Mouse (Mus musculus): ENCODE results near the gene Lrrfip1. TPM values are rescaled to one million over a fixed set of nuclear protein-coding genes. Genes with fewer than 3 reads are reported as not detected.

The Lrrfip1 gene
- polyA plus RNA-seq, 1 experiment: 38.1 TPM

GRCm38 (mm10) chr1:91067716-91068115 is 69.2 kb downstream of the Lrrfip1 start:
- Histone ChIP-seq H3K4me1 (ENCODE audit: control insufficient read depth, insufficient read depth, low read length) (peaks cover 32% of the 10 kb centered on the region), H3K4me3 (replicated peaks; ENCODE audit: extremely low read depth, low read depth, low read length) (no peak overlapping the region)
- TF ChIP-seq POLR2A (IDR thresholded peaks at IDR 0.05; ENCODE audit: borderline replicate concordance, extremely low read depth, low read depth, low read length) (no peak), CTCF (IDR thresholded peaks at IDR 0.05; ENCODE audit: insufficient read depth, low read length) (no peak)
- no peak for DNase-seq
- 60% methylated on average over 6 of the region's 6 CpGs for WGBS

GRCm38 (mm10) chr1:91069575-91069974 is 71.0 kb downstream of the Lrrfip1 start:
- 82% methylated on average over 6 of the region's 6 CpGs for WGBS
- TF ChIP-seq POLR2A (IDR thresholded peaks at IDR 0.05; ENCODE audit: borderline replicate concordance, extremely low read depth, low read depth, low read length): no peak
- TF ChIP-seq CTCF (IDR thresholded peaks at IDR 0.05; ENCODE audit: insufficient read depth, low read length): no peak
- DNase-seq: no peak
- Histone ChIP-seq H3K4me3 (replicated peaks; ENCODE audit: extremely low read depth, low read depth, low read length) (no peak overlapping the region), H3K4me1 (ENCODE audit: control insufficient read depth, insufficient read depth, low read length) (peaks cover 25% of the 10 kb centered on the region)

- DNase-seq: no peak
- Histone ChIP-seq H3K4me3 (replicated peaks; ENCODE audit: extremely low read depth, low read depth, low read length) (no peak overlapping the region), H3K4me1 (ENCODE audit: control insufficient read depth, insufficient read depth, low read length) (peaks cover 18% of the 10 kb centered on the region)
- TF ChIP-seq POLR2A (IDR thresholded peaks at IDR 0.05; ENCODE audit: borderline replicate concordance, extremely low read depth, low read depth, low read length) (no peak), CTCF (IDR thresholded peaks at IDR 0.05; ENCODE audit: insufficient read depth, low read length) (no peak)
- 90% methylated on average over 8 of the region's 8 CpGs for WGBS
Measured at GRCm38 (mm10) chr1:91070547-91070946, 72.0 kb downstream of the Lrrfip1 start.

- 78% methylated on average over 10 of the region's 10 CpGs for WGBS
Measured at GRCm38 (mm10) chr1:91071671-91072290, 73.2 kb downstream of the Lrrfip1 start.

GRCm38 (mm10) chr1:91076946-91077345 is 78.4 kb downstream of the Lrrfip1 start:
- TF ChIP-seq POLR2A (IDR thresholded peaks at IDR 0.05; ENCODE audit: borderline replicate concordance, extremely low read depth, low read depth, low read length): no peak
- no peak for TF ChIP-seq CTCF (IDR thresholded peaks at IDR 0.05; ENCODE audit: insufficient read depth, low read length)

More at GRCm38 (mm10) chr1:91071671-91072290, 73.2 kb downstream of the Lrrfip1 start:
- TF ChIP-seq CTCF (IDR thresholded peaks at IDR 0.05; ENCODE audit: insufficient read depth, low read length) (no peak), POLR2A (IDR thresholded peaks at IDR 0.05; ENCODE audit: borderline replicate concordance, extremely low read depth, low read depth, low read length) (no peak)
- Histone ChIP-seq H3K4me3 (replicated peaks; ENCODE audit: extremely low read depth, low read depth, low read length) (no peak overlapping the region), H3K4me1 (ENCODE audit: control insufficient read depth, insufficient read depth, low read length) (peaks cover 11% of the 10 kb centered on the region)
- DNase-seq: no peak

GRCm38 (mm10) chr1:91077456-91077855 is 78.9 kb downstream of the Lrrfip1 start:
- WGBS: 79% methylated on average over 9 of the region's 9 CpGs
- Histone ChIP-seq H3K4me1 (ENCODE audit: control insufficient read depth, insufficient read depth, low read length) (peaks cover 18% of the 10 kb centered on the region), H3K4me3 (replicated peaks; ENCODE audit: extremely low read depth, low read depth, low read length) (no peak overlapping the region)
- no peak for DNase-seq
- TF ChIP-seq POLR2A (IDR thresholded peaks at IDR 0.05; ENCODE audit: borderline replicate concordance, extremely low read depth, low read depth, low read length): no peak
- TF ChIP-seq CTCF (IDR thresholded peaks at IDR 0.05; ENCODE audit: insufficient read depth, low read length): no peak

More at GRCm38 (mm10) chr1:91076946-91077345, 78.4 kb downstream of the Lrrfip1 start:
- no peak overlapping the region for H3K4me3 ChIP-seq (replicated peaks; ENCODE audit: extremely low read depth, low read depth, low read length)
- WGBS: 76% methylated on average over 8 of the region's 8 CpGs
- no peak for DNase-seq
- H3K4me1 ChIP-seq (ENCODE audit: control insufficient read depth, insufficient read depth, low read length): peaks cover 18% of the 10 kb centered on the region

- H3K4me3 ChIP-seq (replicated peaks; ENCODE audit: extremely low read depth, low read depth, low read length): no peak overlapping the region
- H3K4me1 ChIP-seq (ENCODE audit: control insufficient read depth, insufficient read depth, low read length): peaks cover 18% of the 10 kb centered on the region
- 66% methylated on average over 8 of the region's 8 CpGs for WGBS
- no peak for DNase-seq
- TF ChIP-seq CTCF (IDR thresholded peaks at IDR 0.05; ENCODE audit: insufficient read depth, low read length): no peak
- no peak for TF ChIP-seq POLR2A (IDR thresholded peaks at IDR 0.05; ENCODE audit: borderline replicate concordance, extremely low read depth, low read depth, low read length)
Measured at GRCm38 (mm10) chr1:91077980-91078379, 79.4 kb downstream of the Lrrfip1 start.

- TF ChIP-seq POLR2A (IDR thresholded peaks at IDR 0.05; ENCODE audit: borderline replicate concordance, extremely low read depth, low read depth, low read length): no peak
- WGBS: 74% methylated on average over 10 of the region's 10 CpGs
Measured at GRCm38 (mm10) chr1:91079740-91080422, 81.3 kb downstream of the Lrrfip1 start.

GRCm38 (mm10) chr1:91080423-91080749 is 81.8 kb downstream of the Lrrfip1 start:
- DNase-seq: no peak
- peaks cover 16% of the 10 kb centered on the region for H3K4me1 ChIP-seq (ENCODE audit: control insufficient read depth, insufficient read depth, low read length)
- TF ChIP-seq CTCF (IDR thresholded peaks at IDR 0.05; ENCODE audit: insufficient read depth, low read length) (peak; percentile 55), POLR2A (IDR thresholded peaks at IDR 0.05; ENCODE audit: borderline replicate concordance, extremely low read depth, low read depth, low read length) (no peak)
- WGBS: 44% methylated on average over 7 of the region's 7 CpGs
- H3K4me3 ChIP-seq (replicated peaks; ENCODE audit: extremely low read depth, low read depth, low read length): no peak overlapping the region

More at GRCm38 (mm10) chr1:91079740-91080422, 81.3 kb downstream of the Lrrfip1 start:
- Histone ChIP-seq H3K4me1 (ENCODE audit: control insufficient read depth, insufficient read depth, low read length) (peaks cover 14% of the 10 kb centered on the region), H3K4me3 (replicated peaks; ENCODE audit: extremely low read depth, low read depth, low read length) (no peak overlapping the region)
- DNase-seq: no peak

GRCm38 (mm10) chr1:91084374-91084773 is 85.8 kb downstream of the Lrrfip1 start:
- no peak for DNase-seq

More at GRCm38 (mm10) chr1:91084374-91084773, 85.8 kb downstream of the Lrrfip1 start:
- no peak overlapping the region for H3K4me3 ChIP-seq (replicated peaks; ENCODE audit: extremely low read depth, low read depth, low read length)
- peaks cover 12% of the 10 kb centered on the region for H3K4me1 ChIP-seq (ENCODE audit: control insufficient read depth, insufficient read depth, low read length)
- TF ChIP-seq POLR2A (IDR thresholded peaks at IDR 0.05; ENCODE audit: borderline replicate concordance, extremely low read depth, low read depth, low read length): no peak
- no peak for TF ChIP-seq CTCF (IDR thresholded peaks at IDR 0.05; ENCODE audit: insufficient read depth, low read length)
- 69% methylated on average over 8 of the region's 8 CpGs for WGBS

All from lung, adult 2 months (tissue).